Mouse (Mus musculus) thymus, adult 2 months (tissue): ENCODE results near the gene Zfp687. TPM values are rescaled to one million over a fixed set of nuclear protein-coding genes. Genes with fewer than 3 reads are reported as not detected.

Experiments
- DNase-seq: peaks from one replicate; pipeline ENCODE4 v3.0.0; 2021
- H3K27ac ChIP-seq: fragments of 200-500 bp; 2 replicates; pipeline ENCODE4 v1.5.1; 2012; ENCODE audit warnings: low read length, control low read depth; ENCODE audit not compliant: control insufficient read depth, insufficient read depth
- H3K27me3 ChIP-seq: fragments of 200-500 bp; 2 replicates; pipeline ENCODE4 v1.6.1; 2012; ENCODE audit warnings: mild to moderate bottlenecking, low read length, moderate library complexity, mixed read lengths; ENCODE audit not compliant: control insufficient read depth, insufficient read depth
- H3K36me3 ChIP-seq: fragments of 200-500 bp; 2 replicates; pipeline ENCODE4 v1.6.1; 2012; ENCODE audit warnings: mild to moderate bottlenecking, low read length, moderate library complexity; ENCODE audit not compliant: control insufficient read depth, insufficient read depth
- H3K4me1 ChIP-seq: fragments of 200-500 bp; replicated peaks from 2 replicates; pipeline ENCODE4 v1.6.1; 2012; ENCODE audit warnings: low read length; ENCODE audit not compliant: control insufficient read depth, insufficient read depth
- H3K4me3 ChIP-seq: fragments of 200-500 bp; 2 replicates; pipeline ENCODE4 v1.5.1; 2012; ENCODE audit warnings: mild to moderate bottlenecking, low read length, control low read depth, moderate library complexity; ENCODE audit not compliant: control insufficient read depth, insufficient read depth
- CTCF ChIP-seq: fragments of 200-500 bp; IDR thresholded peaks from 2 replicates; pipeline ENCODE4 v1.5.1; 2012; ENCODE audit warnings: mild to moderate bottlenecking, control low read depth, low read length, moderate library complexity, borderline replicate concordance; ENCODE audit not compliant: control insufficient read depth, poor library complexity, insufficient read depth; ENCODE audit errors: extremely low read depth
- POLR2A ChIP-seq: fragments of 200-500 bp; IDR thresholded peaks from 2 replicates; pipeline ENCODE4 v1.6.1; 2012; ENCODE audit warnings: mild to moderate bottlenecking, low read length, control low read depth, moderate library complexity; ENCODE audit not compliant: control insufficient read depth, poor library complexity, insufficient read depth; ENCODE audit errors: extremely low read depth
- WGBS: fragments of 180-500 bp; shearing (Covaris S2); methylation state at CpG from one replicate; pipeline ENCODE4 v1.1.7; 2018; 5-methylcytosine and 5-hydroxymethylcytosine counted together
- polyA plus RNA-seq: library from polyadenylated mRNA; depleted of rRNA; stranded (reverse); fragments of >200 nt; gene quantifications from 2 replicates; pipeline ENCODE4 v1.2.3, GENCODE M21; 2012

The Zfp687 gene
- polyA plus RNA-seq, 1 experiment = 57.1 TPM

- 95% methylated on average over 7 of the region's 7 CpGs for WGBS
- Histone ChIP-seq H3K36me3 (peaks cover 64% of the 10 kb centered on the region), H3K4me3 (no peak overlapping the region), H3K27ac (no peak overlapping the region), H3K4me1 (peaks cover 10% of the 10 kb centered on the region), H3K27me3 (no peaks in the 10 kb centered on the region)
- DNase-seq = no peak
- TF ChIP-seq POLR2A (no peak), CTCF (no peak)
Measured at GRCm38 (mm10) chr3:95010396-95010795, 4.9 kb downstream of the Zfp687 start.

- Histone ChIP-seq H3K4me1 (no peaks in the 10 kb centered on the region), H3K27me3 (no peaks in the 10 kb centered on the region), H3K27ac (no peak overlapping the region), H3K4me3 (no peak overlapping the region), H3K36me3 (peaks cover 90% of the 10 kb centered on the region)
- 95% methylated on average over 9 of the region's 9 CpGs for WGBS
- no peak for DNase-seq
- TF ChIP-seq CTCF = no peak
- no peak for TF ChIP-seq POLR2A
Measured at GRCm38 (mm10) chr3:95007706-95008105, 7.5 kb downstream of the Zfp687 start.

- WGBS = 97% methylated on average over 3 of the region's 3 CpGs
- no peak for DNase-seq
- H3K4me1 ChIP-seq = no peaks in the 10 kb centered on the region
- H3K27ac ChIP-seq = no peak overlapping the region
- TF ChIP-seq CTCF (no peak), POLR2A (no peak)
- no peaks in the 10 kb centered on the region for H3K27me3 ChIP-seq
- peaks cover 90% of the 10 kb centered on the region for H3K36me3 ChIP-seq
- H3K4me3 ChIP-seq = no peak overlapping the region
Measured at GRCm38 (mm10) chr3:95005651-95006050, 9.6 kb downstream of the Zfp687 start.

GRCm38 (mm10) chr3:95003273-95003672 is 12.0 kb downstream of the Zfp687 start:
- TF ChIP-seq POLR2A (no peak), CTCF (no peak)
- Histone ChIP-seq H3K27ac (no peak overlapping the region), H3K4me1 (no peaks in the 10 kb centered on the region), H3K36me3 (peaks cover 86% of the 10 kb centered on the region), H3K4me3 (no peak overlapping the region), H3K27me3 (no peaks in the 10 kb centered on the region)
- no peak for DNase-seq

GRCm38 (mm10) chr3:95002569-95002968 is 12.7 kb downstream of the Zfp687 start:
- Histone ChIP-seq H3K4me3 (no peak overlapping the region), H3K36me3 (peaks cover 86% of the 10 kb centered on the region), H3K27me3 (no peaks in the 10 kb centered on the region), H3K4me1 (no peaks in the 10 kb centered on the region), H3K27ac (no peak overlapping the region)
- DNase-seq = no peak
- TF ChIP-seq POLR2A = no peak
- TF ChIP-seq CTCF = no peak
- 94% methylated on average over 4 of the region's 4 CpGs for WGBS

- DNase-seq = peak; percentile 87
Measured at GRCm38 (mm10) chr3:94996946-94997345, 18.3 kb downstream of the Zfp687 start.

GRCm38 (mm10) chr3:94989159-94989761 is 26.0 kb downstream of the Zfp687 start:
- no peak overlapping the region for H3K27ac ChIP-seq
- no peaks in the 10 kb centered on the region for H3K27me3 ChIP-seq
- no peak overlapping the region for H3K4me3 ChIP-seq
- TF ChIP-seq POLR2A (no peak), CTCF (no peak)
- H3K36me3 ChIP-seq = peaks cover 40% of the 10 kb centered on the region
- no peak for DNase-seq
- no peaks in the 10 kb centered on the region for H3K4me1 ChIP-seq
- 93% methylated on average over 9 of the region's 9 CpGs for WGBS

More at GRCm38 (mm10) chr3:94996946-94997345, 18.3 kb downstream of the Zfp687 start:
- peaks cover 4% of the 10 kb centered on the region for H3K4me1 ChIP-seq
- no peak overlapping the region for H3K4me3 ChIP-seq
- no peak overlapping the region for H3K27ac ChIP-seq
- no peaks in the 10 kb centered on the region for H3K27me3 ChIP-seq
- H3K36me3 ChIP-seq = peaks cover 70% of the 10 kb centered on the region
- WGBS = 39% methylated on average over 2 of the region's 2 CpGs
- TF ChIP-seq CTCF (no peak), POLR2A (no peak)
